ENCODE assay signal across 8 mouse cellular contexts in genomic region chr14:79397321-79398122, GRCm38 (mm10). TPM values are rescaled to one million over a fixed set of nuclear protein-coding genes. Genes with fewer than 3 reads are reported as not detected.
DNase-seq lines count a peak whose midpoint lies in the region; ATAC-seq and TF ChIP-seq lines count a peak whose summit lies in the region.

Gene Mtrf1 (plus strand): TSS chr14:79397772.

- no peaks in the 10 kb centered on the region for H3K27me3 ChIP-seq in forebrain, embryonic 10.5 days (ENCODE audit: poor library complexity, severe bottlenecking)
- no peaks in the 10 kb centered on the region for H3K27me3 ChIP-seq in heart, postnatal 0 days (ENCODE audit: control insufficient read depth, insufficient read depth, low read length)
- no peaks in the 10 kb centered on the region for H3K27me3 ChIP-seq in liver, embryonic 14.5 days (ENCODE audit: control insufficient read depth, insufficient read depth, low read length)
- H3K27me3 ChIP-seq in stomach, embryonic 15.5 days (replicated peaks): no peaks in the 10 kb centered on the region

- H3K4me2 ChIP-seq in heart, postnatal 0 days (ENCODE audit: low read depth, low read length): peak within 1 kb of the TSS; percentile 78
- peak within 1 kb of the TSS; percentile 75 for H3K4me2 ChIP-seq in liver, embryonic 14.5 days (ENCODE audit: low read depth)
- H3K4me2 ChIP-seq in stomach, embryonic 15.5 days: peak within 1 kb of the TSS; percentile 62

- ATAC-seq in CD4-positive, CD25-positive, alpha-beta regulatory T cell, adult 4 months: peak; percentile 77
- ATAC-seq in heart, postnatal 0 days (ENCODE audit: insufficient read depth, low read depth): peak; percentile 80
- peak; percentile 82 for ATAC-seq in liver, embryonic 14.5 days (ENCODE audit: insufficient read depth)
- peak; percentile 86 for ATAC-seq in stomach, embryonic 15.5 days (ENCODE audit: insufficient read depth, low FRiP score, low read depth)

- no peaks in the 10 kb centered on the region for H3K4me1 ChIP-seq in brown adipose tissue, adult 24 weeks (ENCODE audit: control insufficient read depth, insufficient read depth, insufficient read length, low read length)
- H3K4me1 ChIP-seq in forebrain, embryonic 10.5 days: peaks cover 8% of the 10 kb centered on the region
- 0 out of 2 replicates have a peak, but pooled peaks cover 4% of the 10 kb centered on the region for H3K4me1 ChIP-seq in heart, postnatal 0 days (ENCODE audit: control insufficient read depth, insufficient read depth)
- peaks cover 3 to 6% of the 10 kb centered on the region in 2 experiments; a peak in 3 of 4 replicates for H3K4me1 ChIP-seq in liver, embryonic 14.5 days (replicated peaks; ENCODE audit: control insufficient read depth in 2 of 2, insufficient read depth in 2 of 2, low read length in 1 of 2)
- no peaks in the 10 kb centered on the region for H3K4me1 ChIP-seq in stomach, embryonic 15.5 days

- peaks cover 14% of the 10 kb centered on the region for H3K36me3 ChIP-seq in forebrain, embryonic 10.5 days (replicated peaks)
- H3K36me3 ChIP-seq in heart, postnatal 0 days (replicated peaks; ENCODE audit: control insufficient read depth, insufficient read depth, low read length): peaks cover 15% of the 10 kb centered on the region
- H3K36me3 ChIP-seq in liver, embryonic 14.5 days (replicated peaks; ENCODE audit: control insufficient read depth, insufficient read depth, low read depth): no peaks in the 10 kb centered on the region
- peaks cover 3% of the 10 kb centered on the region; the same call in 1 of the 2 replicates for H3K36me3 ChIP-seq in stomach, embryonic 15.5 days

- 0 out of 2 replicates have a peak, but pooled peaks have one; percentile 31 for TF ChIP-seq EP300 in heart, postnatal 0 days (IDR thresholded peaks at IDR 0.05; ENCODE audit: low read depth)
- TF ChIP-seq EP300 in liver, embryonic 14.5 days (IDR thresholded peaks at IDR 0.05; ENCODE audit: low read depth): 0 out of 2 replicates have a peak, but pooled peaks have one; percentile 18

- 22% methylated on average over 23 of the region's 23 CpGs for WGBS in forebrain, embryonic 10.5 days
- WGBS in heart, postnatal 0 days: 17% methylated on average over 23 of the region's 23 CpGs
- WGBS in liver, embryonic 14.5 days (ENCODE audit: insufficient replicate concordance): 19% methylated on average over 23 of the region's 23 CpGs
- WGBS in stomach, embryonic 15.5 days: 16% methylated on average over 23 of the region's 23 CpGs

- TF ChIP-seq CTCF in heart, postnatal 0 days (IDR thresholded peaks at IDR 0.05; ENCODE audit: low read depth): no peak
- no peak for TF ChIP-seq CTCF in liver, embryonic 14.5 days (IDR thresholded peaks at IDR 0.05; ENCODE audit: low read depth)

- H3K27ac ChIP-seq in brown adipose tissue, adult 24 weeks (replicated peaks; ENCODE audit: low read depth, low read length): peak within 1 kb of the TSS; percentile 94
- peak within 1 kb of the TSS; percentile 93 for H3K27ac ChIP-seq in forebrain, embryonic 10.5 days
- H3K27ac ChIP-seq in heart, postnatal 0 days (ENCODE audit: low read depth): peak within 1 kb of the TSS; percentile 88
- H3K27ac ChIP-seq in liver, embryonic 14.5 days: peak within 1 kb of the TSS; percentile 74
- H3K27ac ChIP-seq in stomach, embryonic 15.5 days: peak within 1 kb of the TSS; percentile 91

- peak within 1 kb of the TSS; percentile 63 for H3K9ac ChIP-seq in heart, postnatal 0 days (replicated peaks; ENCODE audit: low read depth, low read length)
- H3K9ac ChIP-seq in liver, embryonic 14.5 days (replicated peaks): peak within 1 kb of the TSS; percentile 74
- H3K9ac ChIP-seq in stomach, embryonic 15.5 days: peak within 1 kb of the TSS; percentile 48; the same call in 1 of the 2 replicates

- H3K9me3 ChIP-seq in forebrain, embryonic 10.5 days: no peaks in the 10 kb centered on the region
- no peaks in the 10 kb centered on the region for H3K9me3 ChIP-seq in heart, postnatal 0 days (replicated peaks; ENCODE audit: control insufficient read depth, low read length)
- H3K9me3 ChIP-seq in liver, embryonic 14.5 days (ENCODE audit: control insufficient read depth, low read length): no peaks in the 10 kb centered on the region
- no peaks in the 10 kb centered on the region for H3K9me3 ChIP-seq in stomach, embryonic 15.5 days

- peak; percentile 67 for DNase-seq in forebrain, embryonic 10.5 days (ENCODE audit: extremely low spot score, low spot score)
- peak; percentile 70 for DNase-seq in heart, postnatal 0 days (ENCODE audit: low spot score)
- DNase-seq in kidney, postnatal 36 days: peak; percentile 73 to 78
- DNase-seq in liver, embryonic 14.5 days (ENCODE audit: low read depth in 3 of 3, low spot score in 3 of 3): peak; percentile 52 to 66 (median 57)
- DNase-seq in neural tube, embryonic 10.5 days (ENCODE audit: extremely low spot score, low spot score): peak; percentile 73

- H3K4me3 ChIP-seq in brown adipose tissue, adult 24 weeks (ENCODE audit: insufficient read depth, low read depth, low read length): peak within 1 kb of the TSS; percentile 99
- H3K4me3 ChIP-seq in forebrain, embryonic 10.5 days: peak within 1 kb of the TSS; percentile 60
- H3K4me3 ChIP-seq in heart, postnatal 0 days (ENCODE audit: low read depth, low read length): peak within 1 kb of the TSS; percentile 79
- peak within 1 kb of the TSS; percentile 68 to 99 for H3K4me3 ChIP-seq in liver, embryonic 14.5 days (ENCODE audit: insufficient read depth in 1 of 2, low read depth in 2 of 2, low read length in 2 of 2)
- peak within 1 kb of the TSS; percentile 70 for H3K4me3 ChIP-seq in stomach, embryonic 15.5 days (replicated peaks)

RNA-seq across cellular contexts. Expression of gene Mtrf1, which starts in this region (rescaled TPM):
- 1 to 10 TPM; 4.3 to 6.0 TPM for polyA plus RNA-seq in CD4-positive, CD25-positive, alpha-beta regulatory T cell, adult 4 months (2017; shearing (Covaris generic))
- 11.9 and 17.8 TPM in 2 replicates for polyA plus RNA-seq in brown adipose tissue, adult 24 weeks (2012; ENCODE audit: insufficient read depth, insufficient read length, missing spikeins)
- polyA plus RNA-seq in forebrain, embryonic 10.5 days (2016; fragmentation: Nextera tagmentation; extraction: Ambion mirVana): 9.3 and 11.5 TPM in 2 replicates
- total RNA-seq in heart, postnatal 0 days (2014; rRNA removed; ENCODE audit: low replicate concordance): 6.7 and 8.4 TPM in 2 replicates
- 11.4 and 11.9 TPM in 2 replicates for polyA plus RNA-seq in heart, postnatal 0 days (2015; fragmentation: Nextera tagmentation; extraction: Ambion mirVana)
- 1.2 and 2.7 TPM in 2 replicates for polyA plus RNA-seq in liver, embryonic 14.5 days (2012; rRNA removed)
- 4.1 and 5.0 TPM in 2 replicates for polyA plus RNA-seq in liver, embryonic 14.5 days (2014; fragmentation: Nextera tagmentation; extraction: Ambion mirVana)
- polyA plus RNA-seq in stomach, embryonic 15.5 days (2015; fragmentation: Nextera tagmentation; extraction: Ambion mirVana): 9.4 and 11.0 TPM in 2 replicates

Comparison
In these comparisons a context has a peak if more than half of its experiments do, and no peak if none do; other contexts are left out.
1. Peak in every context shown above with its lines: DNase-seq, ATAC-seq, H3K4me3 ChIP-seq and H3K27ac ChIP-seq.